Mouse (Mus musculus) C2C12 (cell line): ENCODE measurements around the gene S100a10. TPM values are rescaled to one million over a fixed set of nuclear protein-coding genes. Genes with fewer than 3 reads are reported as not detected.

Experiments
- H3K27me3 ChIP-seq: one replicate; pipeline ENCODE4 v1.6.1; 2011; ENCODE audit not compliant: control insufficient read depth, insufficient read depth, insufficient read length
- H3K36me3 ChIP-seq: one replicate; pipeline ENCODE4 v1.6.1; 2011; ENCODE audit not compliant: control insufficient read depth, insufficient read depth
- H3K4me3 ChIP-seq: one replicate; pipeline ENCODE4 v1.5.1; 2011; ENCODE audit warnings: mild to moderate bottlenecking, control low read depth; ENCODE audit not compliant: poor library complexity, insufficient read depth, severe bottlenecking
- H3K79me2 ChIP-seq: one replicate; pipeline ENCODE4 v1.6.1; 2011; ENCODE audit not compliant: control insufficient read depth, insufficient read depth
- H3K79me3 ChIP-seq: one replicate; pipeline ENCODE4 v1.6.1; 2011; ENCODE audit warnings: low read depth, control low read depth
- H3ac ChIP-seq: one replicate; pipeline ENCODE3; 2011; ENCODE audit warnings: low read depth; ENCODE audit not compliant: control insufficient read depth, insufficient read length
- CEBPB ChIP-seq: IDR thresholded peaks from one replicate; pipeline ENCODE4 v1.6.1; 2011; ENCODE audit warnings: low read depth, mild to moderate bottlenecking, control low read depth, moderate library complexity
- CTCF ChIP-seq: IDR thresholded peaks from one replicate; pipeline ENCODE4 v1.5.1; 2011; ENCODE audit not compliant: control insufficient read depth, insufficient read depth, insufficient read length
- FOSL1 ChIP-seq: IDR thresholded peaks from one replicate; pipeline ENCODE4 v1.8.0; 2011; ENCODE audit warnings: mild to moderate bottlenecking, low read length; ENCODE audit not compliant: poor library complexity, insufficient read depth, severe bottlenecking
- MAX ChIP-seq: IDR thresholded peaks from one replicate; pipeline ENCODE4 v1.6.1; 2011; ENCODE audit warnings: mild to moderate bottlenecking, control low read depth
- MYOD1 ChIP-seq: IDR thresholded peaks from one replicate; pipeline ENCODE4 v1.6.1; 2011; ENCODE audit warnings: low read depth; ENCODE audit not compliant: control insufficient read depth, insufficient read length
- MYOG ChIP-seq: IDR thresholded peaks from one replicate; pipeline ENCODE4 v1.6.1; 2011; ENCODE audit not compliant: control insufficient read depth, insufficient read length; ENCODE audit errors: extremely low read depth
- USF1 ChIP-seq: IDR thresholded peaks from one replicate; pipeline ENCODE4 v1.6.1; 2011; ENCODE audit warnings: low read depth, mild to moderate bottlenecking, control low read depth, moderate library complexity
- polyA plus RNA-seq: library from polyadenylated mRNA; unstranded; fragments of >200 nt; fragmentation: generic; extraction: Trizol; gene quantifications from one replicate; pipeline ENCODE4 v1.2.1, GENCODE M21; 2012; ENCODE audit warnings: missing spikeins

S100a10 gene
- polyA plus RNA-seq, 1 experiment = 1,750 TPM

- TF ChIP-seq MYOG (no peak), MAX (no peak), USF1 (no peak), FOSL1 (no peak), MYOD1 (no peak), CTCF (no peak), CEBPB (no peak)
- no peaks in the 10 kb centered on the region for H3K36me3 ChIP-seq
- no peaks in the 10 kb centered on the region for H3K27me3 ChIP-seq
- no peak overlapping the region for H3K4me3 ChIP-seq
- H3ac ChIP-seq = no peak overlapping the region
- no peaks in the 10 kb centered on the region for H3K79me3 ChIP-seq
- H3K79me2 ChIP-seq = no peaks in the 10 kb centered on the region
Observed at GRCm38 (mm10) chr3:93511801-93512200, 43.1 kb upstream of the S100a10 start.

GRCm38 (mm10) chr3:93512386-93513101, 42.3 kb upstream of the S100a10 start:
- Histone ChIP-seq H3ac (no peak overlapping the region), H3K79me3 (no peaks in the 10 kb centered on the region), H3K4me3 (no peak overlapping the region), H3K79me2 (no peaks in the 10 kb centered on the region), H3K36me3 (no peaks in the 10 kb centered on the region), H3K27me3 (no peaks in the 10 kb centered on the region)
- TF ChIP-seq CTCF (no peak), USF1 (no peak), MAX (no peak), CEBPB (no peak), MYOD1 (no peak), MYOG (no peak), FOSL1 (no peak)

- H3K36me3 ChIP-seq = no peaks in the 10 kb centered on the region
Observed at GRCm38 (mm10) chr3:93514628-93515027, 40.3 kb upstream of the S100a10 start.

GRCm38 (mm10) chr3:93517343-93517742, 37.5 kb upstream of the S100a10 start:
- Histone ChIP-seq H3K36me3 (no peaks in the 10 kb centered on the region), H3K27me3 (no peaks in the 10 kb centered on the region), H3K79me2 (peaks cover 20% of the 10 kb centered on the region), H3K4me3 (no peak overlapping the region), H3K79me3 (peaks cover 13% of the 10 kb centered on the region), H3ac (no peak overlapping the region)
- TF ChIP-seq MYOD1 (no peak), FOSL1 (no peak), MAX (no peak), CTCF (no peak), MYOG (no peak), CEBPB (no peak), USF1 (no peak)

More at GRCm38 (mm10) chr3:93514628-93515027, 40.3 kb upstream of the S100a10 start:
- Histone ChIP-seq H3ac (no peak overlapping the region), H3K27me3 (no peaks in the 10 kb centered on the region), H3K79me3 (no peaks in the 10 kb centered on the region), H3K79me2 (no peaks in the 10 kb centered on the region), H3K4me3 (no peak overlapping the region)
- TF ChIP-seq USF1 = no peak

GRCm38 (mm10) chr3:93519856-93520329, 35.0 kb upstream of the S100a10 start:
- no peak for TF ChIP-seq CTCF
- no peak for TF ChIP-seq CEBPB
- peak; percentile 66 for TF ChIP-seq MAX
- TF ChIP-seq MYOG = no peak
- TF ChIP-seq USF1 = peak; percentile 8
- no peak for TF ChIP-seq MYOD1
- TF ChIP-seq FOSL1 = no peak

More at GRCm38 (mm10) chr3:93519856-93520329, 35.0 kb upstream of the S100a10 start:
- Histone ChIP-seq H3K4me3 (peak overlapping the region; percentile 47), H3K27me3 (no peaks in the 10 kb centered on the region), H3K36me3 (peaks cover 18% of the 10 kb centered on the region), H3ac (peak overlapping the region; percentile 59), H3K79me2 (peaks cover 45% of the 10 kb centered on the region), H3K79me3 (peaks cover 34% of the 10 kb centered on the region)
